Mouse (Mus musculus): ENCODE data around the gene Krtap5-3. TPM values are rescaled to one million over a fixed set of nuclear protein-coding genes. Genes with fewer than 3 reads are reported as not detected.
"Not testable (repeated sequence)": the region's sequence is repeated elsewhere in the genome, so short reads cannot be mapped to it uniquely, and the experiment has no call there.

Krtap5-3 gene
- polyA plus RNA-seq, 1 experiment from 2014 or later: not detected

DNA sequence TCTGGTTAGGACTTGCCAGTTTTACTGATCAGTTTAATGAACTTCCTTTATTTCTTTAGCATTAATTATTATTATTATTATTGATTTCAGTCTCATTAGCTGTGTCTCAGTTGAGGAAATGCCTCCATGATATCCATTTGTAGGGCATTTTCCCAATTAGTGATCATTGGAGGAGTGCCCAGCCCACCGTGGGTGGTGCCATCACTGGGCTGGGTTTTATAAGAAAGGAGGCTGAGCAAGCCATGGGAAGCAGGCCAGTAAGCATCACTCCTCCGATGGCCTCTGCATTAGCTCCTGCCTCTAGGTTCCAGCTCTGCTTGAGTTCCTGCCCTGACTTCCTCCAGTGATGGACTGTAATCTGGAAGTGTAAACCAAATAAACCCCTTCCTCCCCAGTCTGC is 13.0 kb upstream of the Krtap5-3 start:
- no peak for ATAC-seq (ENCODE audit: insufficient read depth, low FRiP score)

GRCm38 (mm10) chr7:142190289-142190688 is 10.9 kb upstream of the Krtap5-3 start, which contains the start of gene Gm10153:
TSS of gene Gm10153 (minus strand) at chr7:142190389.
- 23% methylated on average over 2 of the region's 2 CpGs for WGBS
- H3K4me3 ChIP-seq (replicated peaks; ENCODE audit: low read length): no peak within 1 kb of the TSS

More for the DNA sequence above, 13.0 kb upstream of the Krtap5-3 start:
- H3K4me3 ChIP-seq (replicated peaks; ENCODE audit: low read length): no peak overlapping the region
- no peak overlapping the region for H3K9ac ChIP-seq (ENCODE audit: low read length)
- no peaks in the 10 kb centered on the region for H3K4me1 ChIP-seq (ENCODE audit: control insufficient read depth, insufficient read depth, low read length)
- 79% methylated on average over 2 of the region's 2 CpGs for WGBS
- H3K9me3 ChIP-seq (replicated peaks; ENCODE audit: control insufficient read depth, low read length): no peaks in the 10 kb centered on the region
- no peaks in the 10 kb centered on the region for H3K27me3 ChIP-seq (ENCODE audit: control insufficient read depth, insufficient read depth, low read length)
- no peaks in the 10 kb centered on the region for H3K36me3 ChIP-seq (ENCODE audit: control insufficient read depth, insufficient read depth, low read length)
- H3K4me2 ChIP-seq (ENCODE audit: low read depth, low read length): no peak overlapping the region
- H3K27ac ChIP-seq (ENCODE audit: low read length): no peak overlapping the region

GRCm38 (mm10) chr7:142198748-142199147 is 2.4 kb upstream of the Krtap5-3 start:
- no peak overlapping the region for H3K4me2 ChIP-seq (ENCODE audit: low read depth, low read length)
- no peaks in the 10 kb centered on the region for H3K9me3 ChIP-seq (replicated peaks; ENCODE audit: control insufficient read depth, low read length)
- H3K9ac ChIP-seq (ENCODE audit: low read length): no peak overlapping the region
- no peaks in the 10 kb centered on the region for H3K27me3 ChIP-seq (ENCODE audit: control insufficient read depth, insufficient read depth, low read length)
- WGBS: 73% methylated on average over 2 of the region's 2 CpGs
- H3K4me1 ChIP-seq (ENCODE audit: control insufficient read depth, insufficient read depth, low read length): no peaks in the 10 kb centered on the region
- H3K4me3 ChIP-seq (replicated peaks; ENCODE audit: low read length): no peak overlapping the region
- no peak for ATAC-seq (ENCODE audit: insufficient read depth, low FRiP score)
- H3K36me3 ChIP-seq (ENCODE audit: control insufficient read depth, insufficient read depth, low read length): no peaks in the 10 kb centered on the region
- no peak overlapping the region for H3K27ac ChIP-seq (ENCODE audit: low read length)

More at GRCm38 (mm10) chr7:142190289-142190688, 10.9 kb upstream of the Krtap5-3 start, which contains the start of gene Gm10153:
- no peak for ATAC-seq (ENCODE audit: insufficient read depth, low FRiP score)
- Histone ChIP-seq H3K4me2 (ENCODE audit: low read depth, low read length) (no peak within 1 kb of the TSS), H3K27ac (ENCODE audit: low read length) (no peak within 1 kb of the TSS), H3K9ac (ENCODE audit: low read length) (no peak within 1 kb of the TSS), H3K36me3 (ENCODE audit: control insufficient read depth, insufficient read depth, low read length) (no peaks in the 10 kb centered on the region), H3K9me3 (replicated peaks; ENCODE audit: control insufficient read depth, low read length) (no peaks in the 10 kb centered on the region), H3K4me1 (ENCODE audit: control insufficient read depth, insufficient read depth, low read length) (no peaks in the 10 kb centered on the region), H3K27me3 (ENCODE audit: control insufficient read depth, insufficient read depth, low read length) (no peaks in the 10 kb centered on the region)

- no peak overlapping the region for H3K27ac ChIP-seq (ENCODE audit: low read length)
- no peaks in the 10 kb centered on the region for H3K4me1 ChIP-seq (ENCODE audit: control insufficient read depth, insufficient read depth, low read length)
- H3K4me3 ChIP-seq (replicated peaks; ENCODE audit: low read length): no peak overlapping the region
- H3K27me3 ChIP-seq (ENCODE audit: control insufficient read depth, insufficient read depth, low read length): no peaks in the 10 kb centered on the region
- no peaks in the 10 kb centered on the region for H3K36me3 ChIP-seq (ENCODE audit: control insufficient read depth, insufficient read depth, low read length)
- no peak overlapping the region for H3K4me2 ChIP-seq (ENCODE audit: low read depth, low read length)
- H3K9me3 ChIP-seq (replicated peaks; ENCODE audit: control insufficient read depth, low read length): no peaks in the 10 kb centered on the region
- no peak for ATAC-seq (ENCODE audit: insufficient read depth, low FRiP score)
- no peak overlapping the region for H3K9ac ChIP-seq (ENCODE audit: low read length)
Observed at GRCm38 (mm10) chr7:142205488-142205887, 4.3 kb downstream of the Krtap5-3 start.

- not testable (repeated sequence) for H3K9me3 ChIP-seq (replicated peaks; ENCODE audit: control insufficient read depth, low read length); H3K4me3 ChIP-seq (replicated peaks; ENCODE audit: low read length); H3K27ac ChIP-seq (ENCODE audit: low read length); H3K27me3 ChIP-seq (ENCODE audit: control insufficient read depth, insufficient read depth, low read length); H3K36me3 ChIP-seq (ENCODE audit: control insufficient read depth, insufficient read depth, low read length); H3K4me1 ChIP-seq (ENCODE audit: control insufficient read depth, insufficient read depth, low read length); ATAC-seq (ENCODE audit: insufficient read depth, low FRiP score); H3K9ac ChIP-seq (ENCODE audit: low read length); H3K4me2 ChIP-seq (ENCODE audit: low read depth, low read length)
- WGBS: 78% methylated on average over 5 of the region's 5 CpGs
Observed at GRCm38 (mm10) chr7:142206891-142207290, 5.7 kb downstream of the Krtap5-3 start.

DNA sequence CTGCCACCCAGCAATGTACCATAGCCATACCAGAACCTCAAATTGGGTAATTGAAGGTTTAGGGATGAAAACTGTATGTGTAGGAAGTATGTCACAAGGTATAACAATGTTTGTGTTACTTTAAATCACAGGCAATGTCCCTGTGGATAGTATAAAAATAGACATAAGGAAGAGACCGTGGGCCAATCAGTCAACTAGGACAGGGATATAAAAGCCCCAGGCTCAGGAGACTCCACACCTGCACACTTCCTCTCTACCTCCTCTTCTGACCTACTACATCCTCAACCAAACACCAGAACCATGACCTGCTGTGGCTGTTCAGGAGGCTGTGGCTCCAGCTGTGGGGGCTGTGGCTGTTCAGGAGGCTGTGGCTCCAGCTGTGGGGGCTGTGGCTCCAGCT is 10.4 kb downstream of the Krtap5-3 start, which contains the start of gene Gm7579:
Gene Gm7579 (plus strand): TSS at position 301 of the 400 bp plus-strand sequence.
- H3K4me3 ChIP-seq (replicated peaks; ENCODE audit: low read length): no peak within 1 kb of the TSS
- no peaks in the 10 kb centered on the region for H3K36me3 ChIP-seq (ENCODE audit: control insufficient read depth, insufficient read depth, low read length)
- no peak for ATAC-seq (ENCODE audit: insufficient read depth, low FRiP score)
- H3K9me3 ChIP-seq (replicated peaks; ENCODE audit: control insufficient read depth, low read length): no peaks in the 10 kb centered on the region
- H3K9ac ChIP-seq (ENCODE audit: low read length): no peak within 1 kb of the TSS
- no peak within 1 kb of the TSS for H3K4me2 ChIP-seq (ENCODE audit: low read depth, low read length)
- no peaks in the 10 kb centered on the region for H3K4me1 ChIP-seq (ENCODE audit: control insufficient read depth, insufficient read depth, low read length)
- H3K27ac ChIP-seq (ENCODE audit: low read length): no peak within 1 kb of the TSS
- 62% methylated on average over 1 of the region's 1 CpGs for WGBS
- H3K27me3 ChIP-seq (ENCODE audit: control insufficient read depth, insufficient read depth, low read length): no peaks in the 10 kb centered on the region

GRCm38 (mm10) chr7:142212136-142212535 is 11.0 kb downstream of the Krtap5-3 start:
- not testable (repeated sequence) for H3K4me1 ChIP-seq (ENCODE audit: control insufficient read depth, insufficient read depth, low read length); H3K4me3 ChIP-seq (replicated peaks; ENCODE audit: low read length); ATAC-seq (ENCODE audit: insufficient read depth, low FRiP score); H3K9ac ChIP-seq (ENCODE audit: low read length); H3K9me3 ChIP-seq (replicated peaks; ENCODE audit: control insufficient read depth, low read length); H3K4me2 ChIP-seq (ENCODE audit: low read depth, low read length); H3K27ac ChIP-seq (ENCODE audit: low read length); H3K27me3 ChIP-seq (ENCODE audit: control insufficient read depth, insufficient read depth, low read length); H3K36me3 ChIP-seq (ENCODE audit: control insufficient read depth, insufficient read depth, low read length)
- WGBS: 56% methylated on average over 1 of the region's 1 CpGs

- Histone ChIP-seq H3K4me2 (ENCODE audit: low read depth, low read length) (no peak overlapping the region), H3K36me3 (ENCODE audit: control insufficient read depth, insufficient read depth, low read length) (no peaks in the 10 kb centered on the region), H3K27ac (ENCODE audit: low read length) (no peak overlapping the region), H3K9me3 (replicated peaks; ENCODE audit: control insufficient read depth, low read length) (no peaks in the 10 kb centered on the region), H3K4me1 (ENCODE audit: control insufficient read depth, insufficient read depth, low read length) (no peaks in the 10 kb centered on the region), H3K9ac (ENCODE audit: low read length) (no peak overlapping the region), H3K4me3 (replicated peaks; ENCODE audit: low read length) (no peak overlapping the region), H3K27me3 (ENCODE audit: control insufficient read depth, insufficient read depth, low read length) (no peaks in the 10 kb centered on the region)
- no peak for ATAC-seq (ENCODE audit: insufficient read depth, low FRiP score)
- 28% methylated on average over 2 of the region's 2 CpGs for WGBS
Observed at GRCm38 (mm10) chr7:142224518-142224917, 23.4 kb downstream of the Krtap5-3 start.

DNA sequence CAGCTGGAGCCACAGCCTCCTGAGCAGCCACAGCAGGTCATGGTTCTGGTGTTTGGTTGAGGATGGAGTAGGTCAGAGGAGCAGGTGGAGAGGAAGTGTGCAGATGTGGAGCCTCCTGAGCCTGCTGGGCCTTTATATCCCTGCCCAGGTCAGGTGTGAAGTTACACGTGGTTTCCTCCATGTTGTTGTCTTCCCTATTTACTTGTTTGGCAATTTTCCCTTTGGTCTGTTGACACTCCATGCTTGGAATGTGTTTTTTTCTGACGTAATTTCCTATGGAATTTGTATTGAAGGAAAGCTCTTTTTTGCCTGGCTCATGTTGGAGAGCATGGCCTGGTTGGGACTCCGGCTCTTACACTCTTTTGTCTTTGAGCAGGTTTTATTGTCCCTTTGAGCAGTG is 28.7 kb downstream of the Krtap5-3 start, which contains the start of gene Krtap5-5:
Gene Krtap5-5 (minus strand): TSS at position 101 of the 400 bp plus-strand sequence.
- not testable (repeated sequence) for H3K9me3 ChIP-seq (replicated peaks; ENCODE audit: control insufficient read depth, low read length); H3K27ac ChIP-seq (ENCODE audit: low read length); H3K4me1 ChIP-seq (ENCODE audit: control insufficient read depth, insufficient read depth, low read length); H3K4me2 ChIP-seq (ENCODE audit: low read depth, low read length); H3K27me3 ChIP-seq (ENCODE audit: control insufficient read depth, insufficient read depth, low read length); H3K9ac ChIP-seq (ENCODE audit: low read length); ATAC-seq (ENCODE audit: insufficient read depth, low FRiP score); H3K4me3 ChIP-seq (replicated peaks; ENCODE audit: low read length); H3K36me3 ChIP-seq (ENCODE audit: control insufficient read depth, insufficient read depth, low read length)
- WGBS: 59% methylated on average over 3 of the region's 3 CpGs

- Histone ChIP-seq H3K9ac (ENCODE audit: low read length) (no peak overlapping the region), H3K4me3 (replicated peaks; ENCODE audit: low read length) (no peak overlapping the region), H3K4me1 (ENCODE audit: control insufficient read depth, insufficient read depth, low read length) (no peaks in the 10 kb centered on the region), H3K4me2 (ENCODE audit: low read depth, low read length) (no peak overlapping the region), H3K36me3 (ENCODE audit: control insufficient read depth, insufficient read depth, low read length) (no peaks in the 10 kb centered on the region), H3K27me3 (ENCODE audit: control insufficient read depth, insufficient read depth, low read length) (no peaks in the 10 kb centered on the region), H3K27ac (ENCODE audit: low read length) (no peak overlapping the region), H3K9me3 (replicated peaks; ENCODE audit: control insufficient read depth, low read length) (no peaks in the 10 kb centered on the region)
- WGBS: 4% methylated on average over 1 of the region's 1 CpGs
- no peak for ATAC-seq (ENCODE audit: insufficient read depth, low FRiP score)
Observed at GRCm38 (mm10) chr7:142231540-142231939, 30.4 kb downstream of the Krtap5-3 start.

All from stomach, embryonic 16.5 days (tissue).